Mouse (Mus musculus) MEL (cell line): ENCODE data around the gene Aurka. TPM values are rescaled to one million over a fixed set of nuclear protein-coding genes. Genes with fewer than 3 reads are reported as not detected.

Source experiments
- DNase-seq: peaks from one replicate; pipeline ENCODE4 v3.0.0; 2011; ENCODE audit warnings: low read depth, low spot score
- H3K27ac ChIP-seq: 2 replicates; pipeline ENCODE4 v1.5.1; 2012; ENCODE audit warnings: low read depth, mild to moderate bottlenecking, control low read depth, low read length, moderate library complexity; ENCODE audit not compliant: control insufficient read depth
- H3K27me3 ChIP-seq, 2 experiments: fragments of 150-350 bp in 1 of 2; sonication (generic) in 1 of 2; 2 replicates each; pipeline ENCODE4 v1.6.1; 2012; ENCODE audit warnings: low read length in 2 of 2, mild to moderate bottlenecking in 2 of 2, improper control_type of control experiment in 1 of 2, moderate library complexity in 1 of 2; ENCODE audit not compliant: insufficient read depth in 2 of 2, control insufficient read depth in 1 of 2
- H3K36me3 ChIP-seq, 2 experiments: 2 replicates each; pipeline ENCODE4 v1.6.1; 2012 to 2014; ENCODE audit warnings: low read length in 2 of 2, improper control_type of control experiment in 1 of 2, inconsistent platforms in 1 of 2, mild to moderate bottlenecking in 1 of 2; ENCODE audit not compliant: insufficient read depth in 2 of 2, control insufficient read depth in 1 of 2
- H3K4me1 ChIP-seq, 2 experiments: fragments of 150-350 bp in 1 of 2; sonication (generic) in 1 of 2; 2 replicates each; pipeline ENCODE4 v1.6.1; 2012; ENCODE audit warnings: low read length in 2 of 2, improper control_type of control experiment in 1 of 2, mild to moderate bottlenecking in 1 of 2; ENCODE audit not compliant: insufficient read depth in 2 of 2, control insufficient read depth in 1 of 2
- H3K4me3 ChIP-seq, 2 experiments: fragments of 150-350 bp in 1 of 2; sonication (generic) in 1 of 2; 2 replicates each; pipeline ENCODE4 v1.5.1; 2012; ENCODE audit warnings: low read depth in 2 of 2, low read length in 2 of 2, mild to moderate bottlenecking in 2 of 2, moderate library complexity in 2 of 2, control low read depth in 1 of 2, improper control_type of control experiment in 1 of 2; ENCODE audit not compliant: control insufficient read depth in 1 of 2, insufficient read depth in 1 of 2
- H3K79me2 ChIP-seq: 2 replicates; pipeline ENCODE4 v1.6.1; 2012; ENCODE audit warnings: mild to moderate bottlenecking, low read length, moderate library complexity; ENCODE audit not compliant: control insufficient read depth, poor library complexity, insufficient read depth
- H3K9ac ChIP-seq: 2 replicates; pipeline ENCODE4 v1.6.1; 2012; ENCODE audit warnings: low read depth, mild to moderate bottlenecking, control low read depth, low read length, moderate library complexity; ENCODE audit not compliant: control insufficient read depth, poor library complexity, severe bottlenecking
- H3K9me3 ChIP-seq: fragments of 150-350 bp; sonication (generic); replicated peaks from 2 replicates; pipeline ENCODE4 v1.6.1; 2012; ENCODE audit warnings: mild to moderate bottlenecking, low read length, improper control_type of control experiment, moderate library complexity; ENCODE audit not compliant: insufficient read depth
- CHD2 ChIP-seq: IDR thresholded peaks from 2 replicates; pipeline ENCODE4 v1.6.1; 2011; ENCODE audit warnings: low read length, improper control_type of control experiment
- GATA1 ChIP-seq: IDR thresholded peaks from 2 replicates; pipeline ENCODE4 v1.6.1; 2011; ENCODE audit warnings: low read depth, low read length, improper control_type of control experiment
- HCFC1 ChIP-seq: IDR thresholded peaks from 2 replicates; pipeline ENCODE4 v1.6.1; 2012; ENCODE audit warnings: low read depth, mild to moderate bottlenecking, inconsistent platforms, low read length, improper control_type of control experiment, moderate library complexity
- JUND ChIP-seq: IDR thresholded peaks from 2 replicates; pipeline ENCODE4 v1.6.1; 2011; ENCODE audit warnings: low read depth, mild to moderate bottlenecking, improper control_type of control experiment, low read length
- KAT2A ChIP-seq: conservative IDR thresholded peaks from 2 replicates; pipeline ENCODE4 v1.6.1; 2012; ENCODE audit warnings: low read depth, low read length, improper control_type of control experiment, inconsistent platforms
- MEF2A ChIP-seq: IDR thresholded peaks from 2 replicates; pipeline ENCODE4 v1.6.1; 2014; ENCODE audit warnings: low read depth, mild to moderate bottlenecking, inconsistent platforms, low read length, improper control_type of control experiment; ENCODE audit not compliant: poor library complexity, insufficient replicate concordance, severe bottlenecking; ENCODE audit errors: extremely low read depth
- MXI1 ChIP-seq: IDR thresholded peaks from 2 replicates; pipeline ENCODE4 v1.6.1; 2011; ENCODE audit warnings: mild to moderate bottlenecking, low read depth, low read length, improper control_type of control experiment
- MYB ChIP-seq: IDR thresholded peaks from 2 replicates; pipeline ENCODE4 v1.6.1; 2011; ENCODE audit warnings: mild to moderate bottlenecking, low read depth, low read length, improper control_type of control experiment
- MYC ChIP-seq: IDR thresholded peaks from 2 replicates; pipeline ENCODE4 v1.6.1; 2011; ENCODE audit warnings: low read depth, mild to moderate bottlenecking, low read length, improper control_type of control experiment, moderate library complexity
- NRF1 ChIP-seq: IDR thresholded peaks from 2 replicates; pipeline ENCODE4 v1.6.1; 2014; ENCODE audit warnings: low read depth, mild to moderate bottlenecking, inconsistent platforms, low read length, improper control_type of control experiment, moderate library complexity; ENCODE audit not compliant: poor library complexity, insufficient read depth, severe bottlenecking
- POLR2AphosphoS2 ChIP-seq: IDR thresholded peaks from 2 replicates; pipeline ENCODE4 v1.6.1; 2011; ENCODE audit warnings: low read length, improper control_type of control experiment
- POLR2AphosphoS5 ChIP-seq: IDR thresholded peaks from 2 replicates; pipeline ENCODE4 v1.6.1; 2012; ENCODE audit warnings: low read depth, borderline replicate concordance, mild to moderate bottlenecking, inconsistent platforms, low read length, moderate library complexity, mixed read lengths
- SIN3A ChIP-seq: IDR thresholded peaks from 2 replicates; pipeline ENCODE4 v1.6.1; 2012; ENCODE audit warnings: low read length, improper control_type of control experiment, inconsistent platforms
- SMC3 ChIP-seq: IDR thresholded peaks from 2 replicates; pipeline ENCODE4 v1.6.1; 2011; ENCODE audit warnings: low read depth, low read length, improper control_type of control experiment
- UBTF ChIP-seq: IDR thresholded peaks from 2 replicates; pipeline ENCODE4 v1.6.1; 2012; ENCODE audit warnings: low read depth, mild to moderate bottlenecking, inconsistent platforms, low read length, improper control_type of control experiment, moderate library complexity, borderline replicate concordance; ENCODE audit not compliant: insufficient read depth
- ZKSCAN1 ChIP-seq: IDR thresholded peaks from 2 replicates; pipeline ENCODE4 v1.6.1; 2012; ENCODE audit warnings: low read depth, mild to moderate bottlenecking, inconsistent platforms, low read length, improper control_type of control experiment, moderate library complexity
- ZNF384 ChIP-seq: IDR thresholded peaks from 2 replicates; pipeline ENCODE4 v1.6.1; 2012; ENCODE audit warnings: low read depth, mild to moderate bottlenecking, inconsistent platforms, low read length, improper control_type of control experiment
- polyA plus RNA-seq, 2 experiments: library from polyadenylated mRNA; stranded (reverse) in 1 of 2; unstranded in 1 of 2; fragments of >175 nt in 1 of 2; fragments of >200 nt in 1 of 2; gene quantifications; 2 replicates each; pipeline versions ENCODE4 v1.2.1 to v1.2.4; 2012; ENCODE audit warnings: low replicate concordance in 2 of 2, low read depth in 1 of 2; ENCODE audit not compliant: insufficient read length in 2 of 2, insufficient read depth in 1 of 2, missing spikeins in 1 of 2
- total RNA-seq: library from RNA; depleted of rRNA; stranded (reverse); fragments of 300-350 nt; gene quantifications from 2 replicates; pipeline ENCODE4 v1.2.3, GENCODE M21; 2012

Aurka gene
- total and polyA plus RNA-seq, 3 experiments: 110 to 236 (median 150) TPM

GRCm38 (mm10) chr2:172376551-172376950, 6.2 kb upstream of the Aurka start:
- no peak overlapping the region for H3K9ac ChIP-seq
- no peaks in the 10 kb centered on the region for H3K9me3 ChIP-seq
- no peak for TF ChIP-seq HCFC1
- TF ChIP-seq CHD2: no peak
- TF ChIP-seq ZKSCAN1: no peak
- TF ChIP-seq POLR2AphosphoS2: no peak
- no peak for TF ChIP-seq MXI1
- no peak for TF ChIP-seq ZNF384
- no peak for TF ChIP-seq JUND
- TF ChIP-seq GATA1: no peak
- no peak for TF ChIP-seq KAT2A
- H3K27ac ChIP-seq: no peak overlapping the region
- no peak for DNase-seq
- H3K36me3 ChIP-seq: peaks cover 8 to 18% of the 10 kb centered on the region in 2 experiments
- no peaks in the 10 kb centered on the region for H3K27me3 ChIP-seq
- 0 out of 4 replicates have a peak, but pooled peaks cover 0 to 4% of the 10 kb centered on the region in 2 experiments for H3K4me1 ChIP-seq
- H3K4me3 ChIP-seq: no peak overlapping the region
- peaks cover 24% of the 10 kb centered on the region for H3K79me2 ChIP-seq

- Histone ChIP-seq H3K27me3 (no peaks in the 10 kb centered on the region), H3K9ac (peak overlapping the region; percentile 95), H3K4me1 (peaks cover 0 to 18% of the 10 kb centered on the region in 2 experiments; a peak in 2 of 4 replicates), H3K36me3 (peaks cover 12 to 26% of the 10 kb centered on the region in 2 experiments), H3K4me3 (peak overlapping the region; percentile 86 to 89), H3K79me2 (peaks cover 69% of the 10 kb centered on the region), H3K27ac (peak overlapping the region; percentile 96), H3K9me3 (no peaks in the 10 kb centered on the region)
- TF ChIP-seq POLR2AphosphoS5: no peak
- TF ChIP-seq NRF1: no peak
- no peak for TF ChIP-seq MEF2A
- no peak for TF ChIP-seq SMC3
- TF ChIP-seq ZNF384: no peak
- no peak for TF ChIP-seq MYC
- TF ChIP-seq MYB: no peak
- no peak for TF ChIP-seq GATA1
- no peak for TF ChIP-seq UBTF
- no peak for TF ChIP-seq SIN3A
- peak; percentile 53 for DNase-seq
Measured at GRCm38 (mm10) chr2:172371258-172371657, 923 bp upstream of the Aurka start.
